Mouse (Mus musculus): Measurements from ENCODE around the gene Bahcc1. TPM values are rescaled to one million over a fixed set of nuclear protein-coding genes. Genes with fewer than 3 reads are reported as not detected.

The Bahcc1 gene
- polyA plus RNA-seq, 1 experiment from 2014 or later: 17.2 TPM

GRCm38 (mm10) chr11:120188481-120189441, 44.0 kb upstream of the Bahcc1 start:
- Histone ChIP-seq H3K9me3 (replicated peaks) (no peaks in the 10 kb centered on the region), H3K9ac (peak overlapping the region; percentile 99), H3K27ac (peak overlapping the region; percentile 96), H3K4me1 (peaks cover 42% of the 10 kb centered on the region), H3K36me3 (ENCODE audit: poor library complexity, severe bottlenecking) (0 out of 2 replicates have a peak, but pooled peaks cover 4% of the 10 kb centered on the region), H3K27me3 (no peaks in the 10 kb centered on the region), H3K4me2 (peak overlapping the region; percentile 98), H3K4me3 (peak overlapping the region; percentile 91)
- WGBS: under 1% methylated on average over 41 of the region's 41 CpGs
- ATAC-seq: 0 out of 2 replicates have a peak, but pooled peaks have one; percentile 1

- Histone ChIP-seq H3K9ac (peak overlapping the region; percentile 99), H3K4me3 (peak overlapping the region; percentile 91), H3K4me2 (peak overlapping the region; percentile 98), H3K27me3 (no peaks in the 10 kb centered on the region), H3K9me3 (replicated peaks) (no peaks in the 10 kb centered on the region), H3K27ac (peak overlapping the region; percentile 96), H3K4me1 (peaks cover 32% of the 10 kb centered on the region), H3K36me3 (ENCODE audit: poor library complexity, severe bottlenecking) (0 out of 2 replicates have a peak, but pooled peaks cover 4% of the 10 kb centered on the region)
- peak; percentile 94 for ATAC-seq
- WGBS: under 1% methylated on average over 66 of the region's 68 CpGs
Measured at GRCm38 (mm10) chr11:120189459-120190312, 43.1 kb upstream of the Bahcc1 start.

GRCm38 (mm10) chr11:120190526-120191412, 42.0 kb upstream of the Bahcc1 start:
- Histone ChIP-seq H3K4me1 (peaks cover 21% of the 10 kb centered on the region), H3K27me3 (no peaks in the 10 kb centered on the region), H3K4me2 (peak overlapping the region; percentile 98), H3K9me3 (replicated peaks) (no peaks in the 10 kb centered on the region), H3K27ac (peak overlapping the region; percentile 96), H3K36me3 (ENCODE audit: poor library complexity, severe bottlenecking) (0 out of 2 replicates have a peak, but pooled peaks cover 1% of the 10 kb centered on the region), H3K4me3 (peak overlapping the region; percentile 91), H3K9ac (peak overlapping the region; percentile 99)
- 38% methylated on average over 14 of the region's 14 CpGs for WGBS
- no peak for ATAC-seq

- 35% methylated on average over 13 of the region's 13 CpGs for WGBS
- Histone ChIP-seq H3K9ac (no peak overlapping the region), H3K9me3 (replicated peaks) (no peaks in the 10 kb centered on the region), H3K27me3 (no peaks in the 10 kb centered on the region), H3K4me2 (no peak overlapping the region), H3K27ac (no peak overlapping the region), H3K4me1 (peaks cover 3% of the 10 kb centered on the region; the same call in 1 of the 2 replicates), H3K4me3 (no peak overlapping the region), H3K36me3 (ENCODE audit: poor library complexity, severe bottlenecking) (no peaks in the 10 kb centered on the region)
- no peak for ATAC-seq
Measured at GRCm38 (mm10) chr11:120198831-120199230, 33.9 kb upstream of the Bahcc1 start.

- Histone ChIP-seq H3K4me3 (no peak overlapping the region), H3K4me1 (peaks cover 3% of the 10 kb centered on the region; the same call in 1 of the 2 replicates), H3K9ac (no peak overlapping the region), H3K4me2 (no peak overlapping the region), H3K27ac (no peak overlapping the region), H3K9me3 (replicated peaks) (no peaks in the 10 kb centered on the region), H3K27me3 (no peaks in the 10 kb centered on the region), H3K36me3 (ENCODE audit: poor library complexity, severe bottlenecking) (no peaks in the 10 kb centered on the region)
- WGBS: 77% methylated on average over 7 of the region's 7 CpGs
- ATAC-seq: no peak
Measured at GRCm38 (mm10) chr11:120199766-120200165, 33.0 kb upstream of the Bahcc1 start.

- no peaks in the 10 kb centered on the region for H3K27me3 ChIP-seq
- 79% methylated on average over 6 of the region's 6 CpGs for WGBS
- no peak overlapping the region for H3K4me2 ChIP-seq
- H3K27ac ChIP-seq: no peak overlapping the region
- no peak overlapping the region for H3K4me3 ChIP-seq
- no peaks in the 10 kb centered on the region for H3K36me3 ChIP-seq (ENCODE audit: poor library complexity, severe bottlenecking)
- no peak for ATAC-seq
- H3K9me3 ChIP-seq (replicated peaks): no peaks in the 10 kb centered on the region
- no peak overlapping the region for H3K9ac ChIP-seq
- H3K4me1 ChIP-seq: peaks cover 3% of the 10 kb centered on the region; the same call in 1 of the 2 replicates
Measured at GRCm38 (mm10) chr11:120200621-120201020, 32.1 kb upstream of the Bahcc1 start.

- no peak overlapping the region for H3K4me2 ChIP-seq
- no peak overlapping the region for H3K4me3 ChIP-seq
- WGBS: 89% methylated on average over 5 of the region's 5 CpGs
- H3K9me3 ChIP-seq (replicated peaks): no peaks in the 10 kb centered on the region
- H3K4me1 ChIP-seq: no peaks in the 10 kb centered on the region
- no peak overlapping the region for H3K9ac ChIP-seq
- H3K36me3 ChIP-seq (ENCODE audit: poor library complexity, severe bottlenecking): no peaks in the 10 kb centered on the region
- no peak for ATAC-seq
- no peak overlapping the region for H3K27ac ChIP-seq
- H3K27me3 ChIP-seq: no peaks in the 10 kb centered on the region
Measured at GRCm38 (mm10) chr11:120204200-120204599, 28.5 kb upstream of the Bahcc1 start.

GRCm38 (mm10) chr11:120206069-120206668, 26.6 kb upstream of the Bahcc1 start:
- 59% methylated on average over 9 of the region's 9 CpGs for WGBS
- Histone ChIP-seq H3K27me3 (no peaks in the 10 kb centered on the region), H3K4me3 (no peak overlapping the region), H3K36me3 (ENCODE audit: poor library complexity, severe bottlenecking) (no peaks in the 10 kb centered on the region), H3K27ac (no peak overlapping the region), H3K4me2 (no peak overlapping the region), H3K9me3 (replicated peaks) (no peaks in the 10 kb centered on the region), H3K4me1 (no peaks in the 10 kb centered on the region), H3K9ac (no peak overlapping the region)
- no peak for ATAC-seq

- WGBS: 81% methylated on average over 5 of the region's 5 CpGs
- no peak overlapping the region for H3K27ac ChIP-seq
Measured at GRCm38 (mm10) chr11:120206669-120207090, 26.1 kb upstream of the Bahcc1 start.

GRCm38 (mm10) chr11:120208848-120209247, 23.9 kb upstream of the Bahcc1 start:
- Histone ChIP-seq H3K4me1 (no peaks in the 10 kb centered on the region), H3K9me3 (replicated peaks) (peaks cover 7% of the 10 kb centered on the region; the same call in 1 of the 2 replicates), H3K36me3 (ENCODE audit: poor library complexity, severe bottlenecking) (0 out of 2 replicates have a peak, but pooled peaks cover 3% of the 10 kb centered on the region), H3K27me3 (no peaks in the 10 kb centered on the region), H3K27ac (no peak overlapping the region), H3K4me3 (no peak overlapping the region), H3K9ac (no peak overlapping the region), H3K4me2 (no peak overlapping the region)
- no peak for ATAC-seq
- 69% methylated on average over 2 of the region's 2 CpGs for WGBS

More at GRCm38 (mm10) chr11:120206669-120207090, 26.1 kb upstream of the Bahcc1 start:
- H3K27me3 ChIP-seq: no peaks in the 10 kb centered on the region
- H3K9me3 ChIP-seq (replicated peaks): no peaks in the 10 kb centered on the region
- no peaks in the 10 kb centered on the region for H3K36me3 ChIP-seq (ENCODE audit: poor library complexity, severe bottlenecking)
- H3K4me3 ChIP-seq: no peak overlapping the region
- no peak for ATAC-seq
- H3K9ac ChIP-seq: no peak overlapping the region
- H3K4me2 ChIP-seq: no peak overlapping the region
- no peaks in the 10 kb centered on the region for H3K4me1 ChIP-seq

- H3K9ac ChIP-seq: no peak overlapping the region
- ATAC-seq: no peak
- 71% methylated on average over 8 of the region's 8 CpGs for WGBS
Measured at GRCm38 (mm10) chr11:120209462-120209861, 23.3 kb upstream of the Bahcc1 start.

More at GRCm38 (mm10) chr11:120209462-120209861, 23.3 kb upstream of the Bahcc1 start:
- Histone ChIP-seq H3K4me1 (no peaks in the 10 kb centered on the region), H3K27me3 (no peaks in the 10 kb centered on the region), H3K4me3 (no peak overlapping the region), H3K36me3 (ENCODE audit: poor library complexity, severe bottlenecking) (0 out of 2 replicates have a peak, but pooled peaks cover 3% of the 10 kb centered on the region), H3K27ac (no peak overlapping the region), H3K9me3 (replicated peaks) (peaks cover 11% of the 10 kb centered on the region; the same call in 1 of the 2 replicates), H3K4me2 (no peak overlapping the region)
